Mouse (Mus musculus): ENCODE measurements around the gene 2010300C02Rik. TPM values are rescaled to one million over a fixed set of nuclear protein-coding genes. Genes with fewer than 3 reads are reported as not detected.

Gene 2010300C02Rik
- polyA plus RNA-seq, 1 experiment, result 14.5 TPM

DNA sequence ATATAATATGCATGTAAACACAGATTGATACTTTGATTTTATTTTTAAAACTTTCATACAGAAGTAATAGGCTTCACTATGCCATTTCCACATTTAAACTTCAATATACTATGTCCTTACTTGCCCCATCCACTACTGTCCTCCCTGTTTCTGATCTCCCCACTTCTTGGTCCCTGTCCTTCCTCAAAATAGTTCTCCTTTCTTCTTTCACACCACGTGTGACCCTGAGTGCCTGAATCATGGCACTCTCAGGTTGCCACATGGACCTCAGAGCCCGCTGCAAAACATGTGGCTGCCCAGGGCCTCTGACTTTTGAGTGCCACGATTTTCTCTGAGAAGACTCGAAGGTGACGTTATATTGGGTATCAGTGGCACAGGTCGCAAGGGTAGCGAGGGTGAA is 15.0 kb upstream of the 2010300C02Rik start:
- WGBS, result 57% methylated on average over 7 of the region's 7 CpGs

DNA sequence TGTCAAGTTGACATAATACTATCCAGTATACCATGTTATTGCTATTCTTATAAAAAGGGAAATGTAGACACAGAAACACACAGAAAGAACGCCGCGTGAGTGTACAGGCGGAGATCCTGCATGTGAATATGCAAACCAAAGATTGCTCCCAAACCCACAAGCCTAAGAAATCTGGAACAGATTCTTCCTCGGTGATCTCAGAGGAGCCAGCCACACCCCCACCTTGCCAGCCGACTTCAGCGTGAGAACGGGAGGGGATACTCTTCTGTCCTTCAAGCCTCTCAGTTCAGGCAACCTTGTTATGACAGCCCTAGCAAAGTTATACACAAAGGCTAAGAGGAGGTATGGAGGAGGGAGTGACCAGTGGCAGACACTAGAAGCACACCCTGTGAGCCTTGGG is 9.5 kb upstream of the 2010300C02Rik start:
- Histone ChIP-seq H3K4me3 (replicated peaks; ENCODE audit: extremely low read depth, low read depth, low read length) (no peak overlapping the region), H3K4me1 (ENCODE audit: control insufficient read depth, insufficient read depth, low read length) (no peaks in the 10 kb centered on the region)
- 89% methylated on average over 8 of the region's 8 CpGs for WGBS
- TF ChIP-seq POLR2A (IDR thresholded peaks at IDR 0.05; ENCODE audit: borderline replicate concordance, extremely low read depth, low read depth, low read length), result no peak
- no peak for TF ChIP-seq CTCF (IDR thresholded peaks at IDR 0.05; ENCODE audit: insufficient read depth, low read length)
- DNase-seq, result no peak

More for the DNA sequence above, 15.0 kb upstream of the 2010300C02Rik start:
- Histone ChIP-seq H3K4me1 (ENCODE audit: control insufficient read depth, insufficient read depth, low read length) (no peaks in the 10 kb centered on the region), H3K4me3 (replicated peaks; ENCODE audit: extremely low read depth, low read depth, low read length) (no peak overlapping the region)
- no peak for DNase-seq
- no peak for TF ChIP-seq POLR2A (IDR thresholded peaks at IDR 0.05; ENCODE audit: borderline replicate concordance, extremely low read depth, low read depth, low read length)
- no peak for TF ChIP-seq CTCF (IDR thresholded peaks at IDR 0.05; ENCODE audit: insufficient read depth, low read length)

DNA sequence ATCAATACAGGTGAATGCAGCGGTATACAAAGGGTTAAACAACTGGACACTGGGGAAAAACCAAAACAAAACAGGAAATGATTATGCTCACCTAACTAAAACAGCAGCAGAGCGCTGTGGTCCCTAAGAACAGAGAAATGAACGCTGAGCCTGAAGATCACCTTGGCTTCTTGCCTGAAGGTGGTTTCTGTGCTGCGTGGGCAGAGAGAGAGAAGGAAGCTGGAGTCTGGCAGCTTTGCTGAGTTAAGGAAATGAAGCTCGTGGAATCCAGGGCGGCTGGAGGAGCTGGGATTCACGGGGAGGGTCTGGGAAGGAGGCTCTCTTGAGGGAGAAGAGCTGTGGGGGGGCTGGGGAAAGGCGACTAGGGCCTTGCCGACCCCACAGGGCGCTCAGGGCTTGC is 8.2 kb upstream of the 2010300C02Rik start:
- WGBS, result 46% methylated on average over 10 of the region's 10 CpGs
- no peaks in the 10 kb centered on the region for H3K4me1 ChIP-seq (ENCODE audit: control insufficient read depth, insufficient read depth, low read length)
- H3K4me3 ChIP-seq (replicated peaks; ENCODE audit: extremely low read depth, low read depth, low read length), result no peak overlapping the region
- TF ChIP-seq POLR2A (IDR thresholded peaks at IDR 0.05; ENCODE audit: borderline replicate concordance, extremely low read depth, low read depth, low read length) (no peak), CTCF (IDR thresholded peaks at IDR 0.05; ENCODE audit: insufficient read depth, low read length) (no peak)
- DNase-seq, result no peak

DNA sequence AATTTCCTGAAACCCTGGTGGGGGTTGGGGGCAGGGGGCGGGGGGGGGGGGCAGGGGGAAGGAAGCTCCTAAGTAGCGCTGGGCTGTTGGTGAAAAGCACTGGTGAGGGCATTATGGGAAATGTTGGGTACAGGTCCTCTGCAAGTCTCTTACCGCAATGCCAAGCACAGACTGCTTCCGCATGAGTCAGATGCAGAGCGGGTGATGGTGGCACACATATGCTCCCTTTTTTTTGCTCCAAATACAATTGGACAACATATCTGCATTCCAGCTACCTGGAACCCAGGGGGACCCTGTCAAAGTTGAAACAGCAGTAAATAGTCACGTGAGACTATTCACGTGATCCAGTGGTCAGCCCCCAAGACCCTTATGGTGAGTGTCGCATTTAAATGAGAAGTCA is 7.3 kb upstream of the 2010300C02Rik start:
- 81% methylated on average over 8 of the region's 8 CpGs for WGBS
- TF ChIP-seq CTCF (IDR thresholded peaks at IDR 0.05; ENCODE audit: insufficient read depth, low read length) (no peak), POLR2A (IDR thresholded peaks at IDR 0.05; ENCODE audit: borderline replicate concordance, extremely low read depth, low read depth, low read length) (no peak)
- no peak overlapping the region for H3K4me3 ChIP-seq (replicated peaks; ENCODE audit: extremely low read depth, low read depth, low read length)
- no peaks in the 10 kb centered on the region for H3K4me1 ChIP-seq (ENCODE audit: control insufficient read depth, insufficient read depth, low read length)
- no peak for DNase-seq

DNA sequence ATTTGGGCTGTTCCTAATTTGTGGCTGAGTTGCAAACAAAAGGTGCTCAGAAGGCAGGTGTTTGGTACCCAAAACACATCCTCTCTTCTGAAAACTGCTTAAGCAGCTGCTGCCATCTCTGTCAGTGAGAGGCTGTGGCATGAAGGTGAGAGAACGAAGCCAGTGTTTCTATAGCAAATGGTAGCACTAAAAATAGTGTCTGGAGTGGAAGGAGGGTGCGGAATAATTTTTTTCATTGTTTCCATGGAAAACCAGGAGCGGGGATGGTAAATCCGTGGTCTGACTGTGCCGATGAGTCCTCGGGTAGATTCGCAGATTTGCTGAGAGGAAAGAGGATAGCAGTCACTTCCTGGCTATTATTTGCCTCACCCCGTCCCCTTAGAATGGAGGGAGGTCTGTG is 6.5 kb upstream of the 2010300C02Rik start:
- no peak overlapping the region for H3K4me3 ChIP-seq (replicated peaks; ENCODE audit: extremely low read depth, low read depth, low read length)
- TF ChIP-seq CTCF (IDR thresholded peaks at IDR 0.05; ENCODE audit: insufficient read depth, low read length), result no peak
- TF ChIP-seq POLR2A (IDR thresholded peaks at IDR 0.05; ENCODE audit: borderline replicate concordance, extremely low read depth, low read depth, low read length), result no peak
- WGBS, result 55% methylated on average over 8 of the region's 8 CpGs

DNA sequence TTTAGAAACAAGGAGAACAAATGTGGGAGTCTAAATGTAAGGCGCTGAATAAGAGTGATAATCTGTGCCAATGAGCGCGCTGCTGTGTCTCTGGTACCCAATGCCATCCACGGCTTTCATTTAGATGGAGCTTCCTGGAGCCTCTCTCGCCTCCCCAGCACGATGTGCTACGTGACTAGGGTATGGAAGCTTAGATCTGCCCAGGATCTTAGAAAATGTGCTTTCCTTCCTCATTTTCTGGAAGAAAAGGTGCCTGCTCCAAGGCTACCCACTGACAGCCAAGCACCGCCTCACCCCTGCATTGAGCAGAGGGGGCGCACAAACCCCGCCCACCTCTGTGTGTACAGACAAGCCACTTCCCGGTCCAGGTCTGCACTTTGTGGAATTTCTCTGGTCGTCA is 6.0 kb upstream of the 2010300C02Rik start:
- 49% methylated on average over 12 of the region's 12 CpGs for WGBS
- Histone ChIP-seq H3K4me1 (ENCODE audit: control insufficient read depth, insufficient read depth, low read length) (no peaks in the 10 kb centered on the region), H3K4me3 (replicated peaks; ENCODE audit: extremely low read depth, low read depth, low read length) (no peak overlapping the region)
- no peak for TF ChIP-seq POLR2A (IDR thresholded peaks at IDR 0.05; ENCODE audit: borderline replicate concordance, extremely low read depth, low read depth, low read length)
- no peak for TF ChIP-seq CTCF (IDR thresholded peaks at IDR 0.05; ENCODE audit: insufficient read depth, low read length)
- DNase-seq, result no peak

More for the DNA sequence above, 6.5 kb upstream of the 2010300C02Rik start:
- no peaks in the 10 kb centered on the region for H3K4me1 ChIP-seq (ENCODE audit: control insufficient read depth, insufficient read depth, low read length)
- DNase-seq, result no peak

DNA sequence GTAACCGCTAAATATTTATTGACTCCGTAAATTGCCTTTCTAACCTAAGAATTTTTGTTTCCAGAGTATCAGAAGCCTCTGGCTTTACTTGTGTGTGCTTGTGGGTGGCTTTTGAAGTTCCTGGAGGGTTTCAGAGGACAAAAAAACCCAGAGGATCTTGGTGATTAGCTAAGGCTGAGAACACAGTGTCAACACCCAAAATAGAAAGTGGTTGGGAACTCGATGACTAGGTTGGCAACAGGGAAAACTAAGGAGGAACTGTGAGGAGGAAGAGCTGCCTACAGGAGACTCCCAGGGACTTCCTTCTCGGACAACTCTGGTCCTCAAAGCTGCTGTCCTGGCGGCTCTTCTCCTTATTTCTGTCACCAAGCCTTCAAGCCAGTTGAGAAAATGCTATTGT is 1.2 kb upstream of the 2010300C02Rik start:
- WGBS, result 68% methylated on average over 5 of the region's 5 CpGs
- Histone ChIP-seq H3K4me3 (replicated peaks; ENCODE audit: extremely low read depth, low read depth, low read length) (no peak overlapping the region), H3K4me1 (ENCODE audit: control insufficient read depth, insufficient read depth, low read length) (peaks cover 3% of the 10 kb centered on the region; the same call in 1 of the 2 replicates)
- TF ChIP-seq POLR2A (IDR thresholded peaks at IDR 0.05; ENCODE audit: borderline replicate concordance, extremely low read depth, low read depth, low read length), result no peak
- no peak for TF ChIP-seq CTCF (IDR thresholded peaks at IDR 0.05; ENCODE audit: insufficient read depth, low read length)
- no peak for DNase-seq

DNA sequence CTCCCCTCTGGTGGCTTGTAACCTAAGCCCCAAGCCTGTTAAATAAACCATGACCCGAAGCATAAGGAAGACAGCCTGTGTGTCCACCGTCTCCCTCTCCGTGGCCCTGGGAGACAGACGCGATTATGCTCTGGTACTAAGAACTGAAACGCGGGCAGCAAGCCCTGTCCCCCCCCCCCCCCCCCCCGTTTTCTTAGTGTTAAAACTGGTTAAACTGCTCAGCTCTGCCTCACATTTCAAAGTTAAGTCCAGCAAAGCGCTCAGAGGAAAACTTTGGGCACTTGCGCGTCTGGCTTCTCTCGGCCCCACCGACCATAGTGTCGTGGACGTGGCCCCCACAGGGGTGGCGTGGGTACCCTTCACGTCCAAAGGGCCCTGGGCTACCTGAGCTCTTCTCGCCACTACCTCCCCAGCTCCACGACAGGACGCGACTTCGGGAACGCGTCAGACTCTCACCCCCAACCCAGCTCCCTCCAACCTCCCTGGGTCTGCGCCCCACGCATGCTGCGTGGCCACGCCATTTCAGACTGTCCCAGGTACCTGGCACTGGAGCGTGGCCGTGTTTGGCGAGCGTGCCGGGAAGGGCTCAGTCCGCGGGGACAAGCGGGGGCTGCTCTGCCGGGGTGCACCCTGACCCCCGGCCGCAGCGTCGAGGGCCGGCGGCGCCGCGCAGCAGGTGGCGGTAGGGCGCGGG is 708 bp downstream of the 2010300C02Rik start:
- peak; percentile 39 for DNase-seq
- TF ChIP-seq CTCF (IDR thresholded peaks at IDR 0.05; ENCODE audit: insufficient read depth, low read length) (no peak), POLR2A (IDR thresholded peaks at IDR 0.05; ENCODE audit: borderline replicate concordance, extremely low read depth, low read depth, low read length) (no peak)
- Histone ChIP-seq H3K4me3 (replicated peaks; ENCODE audit: extremely low read depth, low read depth, low read length) (peak overlapping the region; percentile 73), H3K4me1 (ENCODE audit: control insufficient read depth, insufficient read depth, low read length) (peaks cover 3% of the 10 kb centered on the region; the same call in 1 of the 2 replicates)
- WGBS, result 5% methylated on average over 49 of the region's 49 CpGs

DNA sequence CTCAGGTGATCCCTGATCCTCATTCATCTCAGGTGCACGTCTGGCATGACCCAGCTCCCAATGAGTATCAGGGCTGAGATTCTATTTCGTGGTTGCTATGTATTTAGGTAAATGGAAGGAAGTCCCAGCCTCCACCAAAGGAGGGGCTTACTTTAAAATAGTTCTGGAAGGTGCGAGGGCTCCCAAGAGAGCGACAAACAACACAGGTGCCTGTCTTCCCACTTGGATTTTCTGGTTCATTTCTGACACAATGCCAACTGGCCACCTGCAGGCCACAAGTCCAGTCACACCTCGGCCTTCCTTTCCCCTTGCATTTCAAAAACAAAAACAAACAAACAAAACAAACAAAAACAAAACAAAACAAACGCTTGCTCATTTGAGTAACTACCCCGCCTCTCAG is 1.4 kb downstream of the 2010300C02Rik start:
- H3K4me3 ChIP-seq (replicated peaks; ENCODE audit: extremely low read depth, low read depth, low read length), result no peak overlapping the region
- H3K4me1 ChIP-seq (ENCODE audit: control insufficient read depth, insufficient read depth, low read length), result peaks cover 3% of the 10 kb centered on the region; the same call in 1 of the 2 replicates
- WGBS, result 52% methylated on average over 7 of the region's 7 CpGs
- TF ChIP-seq CTCF (IDR thresholded peaks at IDR 0.05; ENCODE audit: insufficient read depth, low read length), result 0 out of 2 replicates have a peak, but pooled peaks have one; percentile 14
- no peak for TF ChIP-seq POLR2A (IDR thresholded peaks at IDR 0.05; ENCODE audit: borderline replicate concordance, extremely low read depth, low read depth, low read length)
- DNase-seq, result no peak

Measured in lung, adult 2 months (tissue).